In the genomic region with DNA sequence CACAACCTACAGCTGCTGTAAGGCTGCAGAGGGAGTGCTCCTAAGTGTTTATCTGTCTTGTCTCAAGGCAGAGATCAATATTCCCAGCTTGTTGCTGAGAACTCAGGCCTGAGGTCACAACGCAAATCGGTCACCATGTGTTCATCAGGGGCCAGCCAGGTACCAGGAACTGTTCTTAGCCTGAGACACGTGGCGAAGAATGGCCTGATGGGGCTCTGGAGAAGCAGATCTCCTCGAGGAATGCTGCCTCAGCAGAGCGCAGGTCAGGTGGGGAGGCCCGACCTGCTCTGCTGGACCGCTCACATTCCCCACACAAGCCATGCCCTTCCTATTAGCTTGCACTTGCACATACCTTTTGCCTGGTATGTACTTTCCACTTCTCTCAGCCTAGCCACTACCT, we compare ENCODE assay signal across 17 mouse cellular contexts. TPM values are rescaled to one million over a fixed set of nuclear protein-coding genes. Genes with fewer than 3 reads are reported as not detected.
DNase-seq lines count a peak whose midpoint lies in the region; ATAC-seq and TF ChIP-seq lines count a peak whose summit lies in the region.
"Had no signal": no experiment of that assay in that cellular context is flagged by ENCODE, and none has a peak within 500 bp of the region (broad histone marks: within the 10 kb centered on the region; RNA-seq: fewer than 3 reads in every experiment).

No protein-coding gene starts in this region.

- no peak overlapping the region for H3K4me2 ChIP-seq in neural tube, embryonic 13.5 days
- H3K4me2 ChIP-seq in lung, embryonic 14.5 days, result no peak overlapping the region
- H3K4me2 ChIP-seq in stomach, embryonic 16.5 days (ENCODE audit: low read depth, low read length), result no peak overlapping the region
- H3K4me2 ChIP-seq: forebrain, embryonic 12.5 days; heart, embryonic 15.5 days; hindbrain, embryonic 13.5 days; liver, embryonic 15.5 days; midbrain, embryonic 15.5 days had no signal

- no peak for DNase-seq in neural tube, embryonic 10.5 days (ENCODE audit: extremely low spot score, low spot score)
- DNase-seq in kidney, adult 8-10 months, result peak; percentile 78 to 85
- DNase-seq in lung, embryonic 14.5 days, result peak; percentile 36
- DNase-seq in thymus, postnatal 36 days, result no peak
- DNase-seq in thymus, postnatal 0 days (ENCODE audit: low spot score), result no peak
- no peak for DNase-seq in adrenal gland, postnatal 25 days
- DNase-seq: cerebellum, adult 9-11 months; gastrocnemius, postnatal 10 days; thymus, postnatal 14 days had no signal

- H3K36me3 ChIP-seq in neural tube, embryonic 13.5 days, result no peaks in the 10 kb centered on the region
- no peaks in the 10 kb centered on the region for H3K36me3 ChIP-seq in lung, embryonic 14.5 days (ENCODE audit: insufficient read depth)
- H3K36me3 ChIP-seq in stomach, embryonic 16.5 days (ENCODE audit: control insufficient read depth, insufficient read depth, low read length), result no peaks in the 10 kb centered on the region
- H3K36me3 ChIP-seq: forebrain, embryonic 12.5 days; heart, embryonic 15.5 days; hindbrain, embryonic 13.5 days; liver, embryonic 15.5 days; midbrain, embryonic 15.5 days had no signal

- H3K4me3 ChIP-seq in neural tube, embryonic 13.5 days, result no peak overlapping the region
- H3K4me3 ChIP-seq in lung, embryonic 14.5 days (ENCODE audit: low read depth, low read length), result no peak overlapping the region
- no peak overlapping the region for H3K4me3 ChIP-seq in stomach, embryonic 16.5 days (replicated peaks; ENCODE audit: low read length)
- H3K4me3 ChIP-seq: forebrain, embryonic 12.5 days; heart, embryonic 15.5 days; hindbrain, embryonic 13.5 days; liver, embryonic 15.5 days; midbrain, embryonic 15.5 days had no signal

- no peaks in the 10 kb centered on the region for H3K27me3 ChIP-seq in neural tube, embryonic 13.5 days
- no peaks in the 10 kb centered on the region for H3K27me3 ChIP-seq in lung, embryonic 14.5 days (ENCODE audit: insufficient read depth, low read length)
- H3K27me3 ChIP-seq in stomach, embryonic 16.5 days (ENCODE audit: control insufficient read depth, insufficient read depth, low read length), result no peaks in the 10 kb centered on the region
- H3K27me3 ChIP-seq: forebrain, embryonic 12.5 days; heart, embryonic 15.5 days; hindbrain, embryonic 13.5 days; liver, embryonic 15.5 days; midbrain, embryonic 15.5 days had no signal

- H3K4me1 ChIP-seq in neural tube, embryonic 13.5 days (replicated peaks), result peaks cover 8% of the 10 kb centered on the region
- no peaks in the 10 kb centered on the region for H3K4me1 ChIP-seq in lung, embryonic 14.5 days (ENCODE audit: insufficient read depth)
- peaks cover 17% of the 10 kb centered on the region for H3K4me1 ChIP-seq in stomach, embryonic 16.5 days (ENCODE audit: control insufficient read depth, insufficient read depth, low read length)
- H3K4me1 ChIP-seq: forebrain, embryonic 12.5 days; liver, embryonic 15.5 days; midbrain, embryonic 15.5 days had no signal

- peak overlapping the region; percentile 22; the same call in 1 of the 2 replicates for H3K9ac ChIP-seq in neural tube, embryonic 13.5 days
- no peak overlapping the region for H3K9ac ChIP-seq in lung, embryonic 14.5 days
- no peak overlapping the region for H3K9ac ChIP-seq in stomach, embryonic 16.5 days (ENCODE audit: low read length)
- H3K9ac ChIP-seq: forebrain, embryonic 12.5 days; heart, embryonic 15.5 days; hindbrain, embryonic 13.5 days; liver, embryonic 15.5 days; midbrain, embryonic 15.5 days had no signal

- no peak overlapping the region for H3K27ac ChIP-seq in neural tube, embryonic 13.5 days (replicated peaks)
- H3K27ac ChIP-seq in lung, embryonic 14.5 days (ENCODE audit: low read depth), result no peak overlapping the region
- peak overlapping the region; percentile 21; the same call in 1 of the 2 replicates for H3K27ac ChIP-seq in stomach, embryonic 16.5 days (ENCODE audit: low read length)
- H3K27ac ChIP-seq: forebrain, embryonic 12.5 days; heart, embryonic 15.5 days; hindbrain, embryonic 13.5 days; liver, embryonic 15.5 days; midbrain, embryonic 15.5 days had no signal

- TF ChIP-seq CTCF in lung, embryonic 14.5 days (IDR thresholded peaks at IDR 0.05; ENCODE audit: low read depth), result no peak

- H3K9me3 ChIP-seq in neural tube, embryonic 13.5 days, result no peaks in the 10 kb centered on the region
- no peaks in the 10 kb centered on the region for H3K9me3 ChIP-seq in lung, embryonic 14.5 days (ENCODE audit: low read depth, low read length)
- no peaks in the 10 kb centered on the region for H3K9me3 ChIP-seq in stomach, embryonic 16.5 days (replicated peaks; ENCODE audit: control insufficient read depth, low read length)
- H3K9me3 ChIP-seq: forebrain, embryonic 12.5 days; heart, embryonic 15.5 days; hindbrain, embryonic 13.5 days; liver, embryonic 15.5 days; midbrain, embryonic 15.5 days had no signal

- WGBS in neural tube, embryonic 13.5 days, result 77% methylated on average over 8 of the region's 8 CpGs
- WGBS in lung, embryonic 14.5 days, result 50% methylated on average over 8 of the region's 8 CpGs
- WGBS in stomach, embryonic 16.5 days, result 37% methylated on average over 8 of the region's 8 CpGs

- no peak for ATAC-seq in neural tube, embryonic 13.5 days (ENCODE audit: low read depth)
- peak; percentile 75 for ATAC-seq in lung, embryonic 14.5 days (ENCODE audit: insufficient read depth)
- ATAC-seq in stomach, embryonic 16.5 days (ENCODE audit: insufficient read depth, low FRiP score), result peak; percentile 61
- ATAC-seq: midbrain, embryonic 15.5 days had no signal

RNA-seq across cellular contexts. Expression of a gene that starts 10.0 kb away (rescaled TPM):
- 30.0 and 30.3 TPM in 2 replicates for polyA plus RNA-seq in neural tube, embryonic 13.5 days (2015; fragmentation: Nextera tagmentation; extraction: Ambion mirVana)
- 19.6 and 20.9 TPM in 2 replicates for polyA plus RNA-seq in lung, embryonic 14.5 days (2014; fragmentation: Nextera tagmentation; extraction: Ambion mirVana)
- polyA plus RNA-seq in stomach, embryonic 16.5 days (2015; fragmentation: Nextera tagmentation; extraction: Ambion mirVana), result 36.5 and 36.9 TPM in 2 replicates
- polyA plus RNA-seq in thymus, postnatal 0 days (2015; fragmentation: Nextera tagmentation; extraction: Ambion mirVana), result 50.1 and 58.2 TPM in 2 replicates
- 15.6 and 15.8 TPM in 2 replicates for total RNA-seq in adrenal gland, postnatal 25 days (2021)

RNA-seq across cellular contexts. Expression of a gene that starts 21.4 kb away (rescaled TPM):
- 3.5 and 4.1 TPM in 2 replicates for polyA plus RNA-seq in neural tube, embryonic 13.5 days (2015; fragmentation: Nextera tagmentation; extraction: Ambion mirVana)
- polyA plus RNA-seq in lung, embryonic 14.5 days (2014; fragmentation: Nextera tagmentation; extraction: Ambion mirVana), result 1.9 and 2.1 TPM in 2 replicates
- 6.0 and 8.7 TPM in 2 replicates for polyA plus RNA-seq in stomach, embryonic 16.5 days (2015; fragmentation: Nextera tagmentation; extraction: Ambion mirVana)
- 37.9 and 45.8 TPM in 2 replicates for polyA plus RNA-seq in thymus, postnatal 0 days (2015; fragmentation: Nextera tagmentation; extraction: Ambion mirVana)
- total RNA-seq in adrenal gland, postnatal 25 days (2021), result 3.0 and 4.1 TPM in 2 replicates

RNA-seq across cellular contexts. Expression of a gene that starts 36.5 kb away (rescaled TPM):
- 52.3 and 59.6 TPM in 2 replicates for polyA plus RNA-seq in neural tube, embryonic 13.5 days (2015; fragmentation: Nextera tagmentation; extraction: Ambion mirVana)
- 64.1 and 68.7 TPM in 2 replicates for polyA plus RNA-seq in lung, embryonic 14.5 days (2014; fragmentation: Nextera tagmentation; extraction: Ambion mirVana)
- polyA plus RNA-seq in stomach, embryonic 16.5 days (2015; fragmentation: Nextera tagmentation; extraction: Ambion mirVana), result 40.5 and 41.4 TPM in 2 replicates
- polyA plus RNA-seq in thymus, postnatal 0 days (2015; fragmentation: Nextera tagmentation; extraction: Ambion mirVana), result 35.4 and 42.0 TPM in 2 replicates
- total RNA-seq in adrenal gland, postnatal 25 days (2021), result 42.1 and 45.6 TPM in 2 replicates

RNA-seq across cellular contexts. Expression of a gene that starts 36.5 kb away (rescaled TPM):
- 7.6 and 7.9 TPM in 2 replicates for polyA plus RNA-seq in neural tube, embryonic 13.5 days (2015; fragmentation: Nextera tagmentation; extraction: Ambion mirVana)
- 5.3 and 6.6 TPM in 2 replicates for polyA plus RNA-seq in lung, embryonic 14.5 days (2014; fragmentation: Nextera tagmentation; extraction: Ambion mirVana)
- 5.7 and 5.8 TPM in 2 replicates for polyA plus RNA-seq in stomach, embryonic 16.5 days (2015; fragmentation: Nextera tagmentation; extraction: Ambion mirVana)
- polyA plus RNA-seq in thymus, postnatal 0 days (2015; fragmentation: Nextera tagmentation; extraction: Ambion mirVana), result 2.0 and 2.2 TPM in 2 replicates
- 11.8 and 14.0 TPM in 2 replicates for total RNA-seq in adrenal gland, postnatal 25 days (2021)

RNA-seq across cellular contexts. Expression of a gene that starts 39.6 kb away (rescaled TPM):
- not detected in 2 replicates for polyA plus RNA-seq in neural tube, embryonic 13.5 days (2015; fragmentation: Nextera tagmentation; extraction: Ambion mirVana)
- not detected in 2 replicates for polyA plus RNA-seq in lung, embryonic 14.5 days (2014; fragmentation: Nextera tagmentation; extraction: Ambion mirVana)
- 0.14 and 0.32 TPM in 2 replicates for polyA plus RNA-seq in stomach, embryonic 16.5 days (2015; fragmentation: Nextera tagmentation; extraction: Ambion mirVana)
- polyA plus RNA-seq in thymus, postnatal 0 days (2015; fragmentation: Nextera tagmentation; extraction: Ambion mirVana), result 2.1 and 2.6 TPM in 2 replicates
- not detected in 2 replicates for total RNA-seq in adrenal gland, postnatal 25 days (2021)
- total RNA-seq: gastrocnemius, postnatal 10 days had no signal
- polyA plus RNA-seq: C2C12; forebrain, embryonic 12.5 days had no signal

Comparison
In these comparisons a context has a peak if more than half of its experiments do, and no peak if none do; other contexts are left out.
1. DNase-seq: peak in kidney, adult 8-10 months (2 of 2) and lung, embryonic 14.5 days (single experiment); none in neural tube, embryonic 10.5 days (single experiment), thymus, postnatal 36 days (0 of 2), thymus, postnatal 0 days (single experiment) and adrenal gland, postnatal 25 days (single experiment).